16 mouse cellular contexts compared by ENCODE assay signal in genomic region chr4:47130111-47131050, GRCm38 (mm10).
"Had no signal": no experiment of that assay in that cellular context is flagged by ENCODE, and none has a peak within 500 bp of the region (broad histone marks: within the 10 kb centered on the region; RNA-seq: fewer than 3 reads in every experiment).

No protein-coding gene starts in this region.

- H3K36me3 ChIP-seq: limb, embryonic 12.5 days; limb, embryonic 15.5 days; midbrain, embryonic 12.5 days; stomach, embryonic 15.5 days had no signal

- H3K4me2 ChIP-seq: limb, embryonic 12.5 days; limb, embryonic 15.5 days; liver, embryonic 11.5 days; lung, embryonic 14.5 days; midbrain, embryonic 12.5 days; stomach, embryonic 15.5 days had no signal

- H3K4me3 ChIP-seq: limb, embryonic 12.5 days; limb, embryonic 15.5 days; midbrain, embryonic 12.5 days; stomach, embryonic 15.5 days had no signal

- H3K27me3 ChIP-seq: limb, embryonic 12.5 days; limb, embryonic 15.5 days; midbrain, embryonic 12.5 days; stomach, embryonic 15.5 days had no signal

- H3K4me1 ChIP-seq: midbrain, embryonic 12.5 days; stomach, embryonic 15.5 days had no signal

- H3K27ac ChIP-seq: limb, embryonic 12.5 days; limb, embryonic 15.5 days; liver, embryonic 14.5 days; midbrain, embryonic 12.5 days; stomach, embryonic 15.5 days had no signal

- H3K9ac ChIP-seq: limb, embryonic 12.5 days; limb, embryonic 15.5 days; liver, embryonic 14.5 days; liver, postnatal 0 days; lung, embryonic 14.5 days; midbrain, embryonic 12.5 days; stomach, embryonic 15.5 days had no signal

- H3K9me3 ChIP-seq: limb, embryonic 15.5 days; midbrain, embryonic 12.5 days; stomach, embryonic 15.5 days had no signal

- DNase-seq: kidney, adult 9 months; kidney, postnatal 14 days; kidney, postnatal 4 days; left cerebral cortex, postnatal 4 days; liver, postnatal 0 days; lung, embryonic 14.5 days; lung, postnatal 10 days; lung, postnatal 4 days; thymus, postnatal 36 days had no signal

- ATAC-seq: liver, postnatal 0 days; midbrain, embryonic 16.5 days had no signal
